Mouse (Mus musculus) forebrain, embryonic 14.5 days (tissue): Measurements from ENCODE around the gene Spag7. TPM values are rescaled to one million over a fixed set of nuclear protein-coding genes. Genes with fewer than 3 reads are reported as not detected.

Experiments used
- ATAC-seq: fragments of 200-750 bp; cut with Nextera tagmentation; 2 replicates; pipeline ENCODE4 v1.8.0; 2017; ENCODE audit warnings: mild to moderate bottlenecking, moderate library complexity
- DNase-seq: peaks from one replicate; pipeline ENCODE4 v3.0.0-alpha.2; 2015; ENCODE audit warnings: low spot score
- H3K27ac ChIP-seq: fragments of 300-500 bp; sonication (generic); 2 replicates; pipeline ENCODE4 v1.5.1; 2014; ENCODE audit warnings: low read depth, mild to moderate bottlenecking, control low read depth, low read length, moderate library complexity
- H3K27me3 ChIP-seq: fragments of 300-500 bp; sonication (generic); replicated peaks from 2 replicates; pipeline ENCODE4 v1.6.1; 2014; ENCODE audit warnings: low read length, control low read depth, mixed read lengths; ENCODE audit not compliant: control insufficient read depth, insufficient read depth
- H3K36me3 ChIP-seq: fragments of 300-500 bp; sonication (generic); 2 replicates; pipeline ENCODE4 v1.6.1; 2014; ENCODE audit warnings: low read length, control low read depth; ENCODE audit not compliant: control insufficient read depth, insufficient read depth
- H3K4me1 ChIP-seq: fragments of 300-500 bp; sonication (generic); 2 replicates; pipeline ENCODE4 v1.6.1; 2014; ENCODE audit warnings: antibody characterized with exemption, low read length, control low read depth; ENCODE audit not compliant: control insufficient read depth, insufficient read depth
- H3K4me2 ChIP-seq: fragments of 300-500 bp; sonication (generic); 2 replicates; pipeline ENCODE4 v1.6.1; 2014; ENCODE audit warnings: mild to moderate bottlenecking, control low read depth, low read length
- H3K4me3 ChIP-seq: fragments of 300-500 bp; sonication (generic); 2 replicates; pipeline ENCODE4 v1.5.1; 2014; ENCODE audit warnings: low read depth, low read length, control low read depth
- H3K9ac ChIP-seq: fragments of 300-500 bp; sonication (generic); 2 replicates; pipeline ENCODE4 v1.6.1; 2014; ENCODE audit warnings: mild to moderate bottlenecking, low read length, control low read depth, moderate library complexity
- H3K9me3 ChIP-seq: fragments of 300-500 bp; sonication (generic); replicated peaks from 2 replicates; pipeline ENCODE4 v1.6.1; 2016; ENCODE audit warnings: low read length, control low read depth, mixed read lengths; ENCODE audit not compliant: control insufficient read depth
- WGBS: fragments of 180-500 bp; shearing (Covaris S2); extraction: QIAGEN DNeasy Blood & Tissue Kit; methylation state at CpG from one replicate; pipeline ENCODE4 v1.1.7; 2014; 5-methylcytosine and 5-hydroxymethylcytosine counted together
- polyA plus RNA-seq: library from polyadenylated mRNA; unstranded; fragments of >200 nt; fragmentation: Nextera tagmentation; extraction: Ambion mirVana; gene quantifications from 2 replicates; pipeline ENCODE4 v1.2.1, GENCODE M21; 2014

The Spag7 gene
- polyA plus RNA-seq, 1 experiment from 2014 or later = 65.4 TPM

- Histone ChIP-seq H3K4me3 (no peak overlapping the region), H3K27ac (no peak overlapping the region), H3K36me3 (peaks cover 47% of the 10 kb centered on the region), H3K27me3 (no peaks in the 10 kb centered on the region), H3K4me1 (peaks cover 32% of the 10 kb centered on the region), H3K9ac (no peak overlapping the region), H3K9me3 (no peaks in the 10 kb centered on the region), H3K4me2 (no peak overlapping the region)
- ATAC-seq = no peak
- 70% methylated on average over 2 of the region's 2 CpGs for WGBS
- no peak for DNase-seq
Observed at GRCm38 (mm10) chr11:70651391-70651790, 17.8 kb downstream of the Spag7 start.

- no peak overlapping the region for H3K4me2 ChIP-seq
- H3K27ac ChIP-seq = no peak overlapping the region
- no peak overlapping the region for H3K4me3 ChIP-seq
- 84% methylated on average over 12 of the region's 12 CpGs for WGBS
- H3K4me1 ChIP-seq = peaks cover 32% of the 10 kb centered on the region
- no peaks in the 10 kb centered on the region for H3K9me3 ChIP-seq
- no peak overlapping the region for H3K9ac ChIP-seq
- no peaks in the 10 kb centered on the region for H3K27me3 ChIP-seq
- ATAC-seq = no peak
- no peak for DNase-seq
- H3K36me3 ChIP-seq = peaks cover 48% of the 10 kb centered on the region
Observed at GRCm38 (mm10) chr11:70650322-70651175, 18.7 kb downstream of the Spag7 start.

- DNase-seq = no peak
- Histone ChIP-seq H3K9me3 (no peaks in the 10 kb centered on the region), H3K27ac (no peak overlapping the region), H3K9ac (no peak overlapping the region), H3K36me3 (peaks cover 61% of the 10 kb centered on the region), H3K4me1 (peaks cover 30% of the 10 kb centered on the region), H3K27me3 (no peaks in the 10 kb centered on the region), H3K4me3 (no peak overlapping the region), H3K4me2 (peak overlapping the region; percentile 99; the same call in 1 of the 2 replicates)
- ATAC-seq = no peak
- 92% methylated on average over 8 of the region's 8 CpGs for WGBS
Observed at GRCm38 (mm10) chr11:70649185-70649734, 20.0 kb downstream of the Spag7 start.

- peak overlapping the region; percentile 61 for H3K4me3 ChIP-seq
- peaks cover 62% of the 10 kb centered on the region for H3K36me3 ChIP-seq
- H3K9me3 ChIP-seq = no peaks in the 10 kb centered on the region
- H3K4me2 ChIP-seq = peak overlapping the region; percentile 99
- WGBS = 89% methylated on average over 4 of the region's 4 CpGs
- H3K4me1 ChIP-seq = peaks cover 30% of the 10 kb centered on the region
- no peak overlapping the region for H3K27ac ChIP-seq
- ATAC-seq (no peak), DNase-seq (no peak)
- peak overlapping the region; percentile 74 for H3K9ac ChIP-seq
- H3K27me3 ChIP-seq = no peaks in the 10 kb centered on the region
Observed at GRCm38 (mm10) chr11:70648512-70648911, 20.7 kb downstream of the Spag7 start.

- ATAC-seq (peak; percentile 11), DNase-seq (no peak)
- Histone ChIP-seq H3K27me3 (no peaks in the 10 kb centered on the region), H3K27ac (peak overlapping the region; percentile 90), H3K9me3 (no peaks in the 10 kb centered on the region), H3K36me3 (peaks cover 63% of the 10 kb centered on the region), H3K4me1 (peaks cover 27% of the 10 kb centered on the region), H3K4me2 (peak overlapping the region; percentile 99), H3K4me3 (peak overlapping the region; percentile 61), H3K9ac (peak overlapping the region; percentile 74)
- 5% methylated on average over 28 of the region's 28 CpGs for WGBS
Observed at GRCm38 (mm10) chr11:70647716-70648420, 21.3 kb downstream of the Spag7 start.

- DNase-seq = peak; percentile 100
- Histone ChIP-seq H3K9ac (peak within 1 kb of the TSS; percentile 88), H3K27ac (peak within 1 kb of the TSS; percentile 90), H3K4me2 (peak within 1 kb of the TSS; percentile 99), H3K9me3 (no peaks in the 10 kb centered on the region), H3K4me1 (peaks cover 21% of the 10 kb centered on the region), H3K4me3 (peak within 1 kb of the TSS; percentile 61), H3K36me3 (peaks cover 59% of the 10 kb centered on the region), H3K27me3 (no peaks in the 10 kb centered on the region)
- ATAC-seq = peak; percentile 92
- WGBS = under 1% methylated on average over 63 of the region's 63 CpGs
Observed at GRCm38 (mm10) chr11:70646691-70647650, 22.2 kb downstream of the Spag7 start, which contains the start of the genes Rnf167 and Slc25a11. Gene Rnf167 (plus strand): TSS chr11:70647235. Gene Slc25a11 (minus strand): TSS chr11:70647479.

GRCm38 (mm10) chr11:70646259-70646555 is 23.0 kb downstream of the Spag7 start:
- H3K36me3 ChIP-seq = peaks cover 52% of the 10 kb centered on the region
- peak overlapping the region; percentile 86 for H3K4me2 ChIP-seq
- ATAC-seq (no peak), DNase-seq (no peak)
- 18% methylated on average over 3 of the region's 3 CpGs for WGBS
- peak overlapping the region; percentile 88 for H3K9ac ChIP-seq
- H3K27me3 ChIP-seq = no peaks in the 10 kb centered on the region
- H3K4me1 ChIP-seq = peaks cover 21% of the 10 kb centered on the region
- peak overlapping the region; percentile 61 for H3K4me3 ChIP-seq
- no peaks in the 10 kb centered on the region for H3K9me3 ChIP-seq
- peak overlapping the region; percentile 79 for H3K27ac ChIP-seq
